Mouse (Mus musculus): Measurements from ENCODE around the gene Clasp1. TPM values are rescaled to one million over a fixed set of nuclear protein-coding genes. Genes with fewer than 3 reads are reported as not detected.
A peak's percentile ranks its signal among the peaks of the same experiment; 100 is the strongest.

Gene Clasp1
- polyA plus RNA-seq, 1 experiment, result 21.5 TPM

DNA sequence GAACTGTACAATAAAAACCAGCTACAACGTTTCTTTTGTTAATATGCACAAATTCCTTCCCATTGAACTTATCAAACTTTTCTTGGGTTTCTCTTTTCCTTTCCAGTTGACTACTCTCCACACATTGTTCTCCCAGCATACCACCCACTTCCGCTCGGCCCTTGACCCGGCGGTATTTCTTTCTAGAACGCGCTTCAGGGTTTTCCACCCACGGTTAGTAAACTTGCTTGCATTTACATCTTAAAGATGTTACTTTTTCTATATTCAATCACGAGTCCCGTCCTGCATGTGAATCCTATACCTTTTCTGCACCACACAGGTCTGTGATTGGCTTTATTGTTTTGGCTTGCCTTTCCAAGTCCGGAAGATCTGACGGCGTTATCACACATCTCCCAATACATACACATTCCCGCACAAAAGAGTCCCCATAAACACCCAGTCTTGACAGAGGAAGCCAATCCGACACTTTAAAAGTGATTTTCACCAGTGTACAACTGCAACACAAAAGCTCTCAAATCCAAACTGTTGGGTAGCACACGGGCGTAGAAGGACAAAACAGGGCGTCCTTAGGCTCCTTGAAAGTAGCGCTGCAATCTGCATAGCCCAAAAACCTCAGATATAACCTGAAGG is 616 bp upstream of the Clasp1 start:
- DNase-seq, result peak; percentile 66
- H3K4me1 ChIP-seq (ENCODE audit: control insufficient read depth, insufficient read depth, low read length), result peaks cover 3% of the 10 kb centered on the region; the same call in 1 of the 2 replicates
- peak overlapping the region; percentile 83 for H3K4me3 ChIP-seq (replicated peaks; ENCODE audit: extremely low read depth, low read depth, low read length)
- under 1% methylated on average over 19 of the region's 19 CpGs for WGBS
- TF ChIP-seq POLR2A (IDR thresholded peaks at IDR 0.05; ENCODE audit: borderline replicate concordance, extremely low read depth, low read depth, low read length) (0 out of 2 replicates have a peak, but pooled peaks have one; percentile 37), CTCF (IDR thresholded peaks at IDR 0.05; ENCODE audit: insufficient read depth, low read length) (no peak)

DNA sequence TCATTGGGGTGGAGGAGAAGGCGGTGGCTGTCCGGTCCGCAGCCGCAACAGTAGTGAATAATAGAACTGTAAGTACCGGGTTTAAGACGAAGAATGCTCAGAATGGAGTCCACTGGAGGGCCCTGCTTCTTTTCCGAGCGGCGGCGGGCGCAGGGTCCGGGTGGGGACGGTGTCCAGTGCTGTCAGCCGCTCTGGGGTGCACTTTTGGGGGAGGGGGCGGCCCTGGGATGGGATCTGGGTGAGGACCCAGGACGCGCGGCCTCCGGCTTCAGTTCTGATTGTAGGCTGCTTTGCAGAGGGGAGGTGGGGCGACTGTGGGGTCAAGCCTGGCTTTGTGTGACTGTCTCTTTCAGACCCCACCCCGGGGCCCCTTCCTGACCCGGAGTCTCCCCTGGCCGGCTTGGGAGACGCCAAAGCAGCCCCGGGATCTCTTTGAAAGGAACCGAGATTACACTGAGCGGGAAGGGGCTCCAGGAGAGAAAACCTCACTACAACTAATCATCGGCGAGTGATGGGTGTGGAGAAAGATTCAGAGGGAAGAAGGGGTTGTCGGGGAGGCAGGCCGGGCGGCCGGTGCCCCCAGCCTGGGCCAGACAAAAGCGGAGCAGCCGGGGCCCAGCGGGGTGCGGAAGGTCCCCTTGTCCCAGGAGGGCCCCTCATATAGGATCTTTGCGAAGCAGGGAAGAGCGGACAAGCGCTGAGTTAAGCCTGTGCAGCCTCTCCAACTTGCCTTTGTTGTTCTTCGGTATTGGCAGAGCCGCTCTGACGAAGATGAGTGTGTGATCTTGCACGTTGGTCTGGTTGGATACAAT is 802 bp downstream of the Clasp1 start:
- Histone ChIP-seq H3K4me3 (replicated peaks; ENCODE audit: extremely low read depth, low read depth, low read length) (peak overlapping the region; percentile 87), H3K4me1 (ENCODE audit: control insufficient read depth, insufficient read depth, low read length) (peaks cover 3% of the 10 kb centered on the region; the same call in 1 of the 2 replicates)
- TF ChIP-seq POLR2A (IDR thresholded peaks at IDR 0.05; ENCODE audit: borderline replicate concordance, extremely low read depth, low read depth, low read length), result peak; percentile 47; the same call in 1 of the 2 replicates
- no peak for TF ChIP-seq CTCF (IDR thresholded peaks at IDR 0.05; ENCODE audit: insufficient read depth, low read length)
- WGBS, result under 1% methylated on average over 44 of the region's 44 CpGs
- DNase-seq, result peak; percentile 59

DNA sequence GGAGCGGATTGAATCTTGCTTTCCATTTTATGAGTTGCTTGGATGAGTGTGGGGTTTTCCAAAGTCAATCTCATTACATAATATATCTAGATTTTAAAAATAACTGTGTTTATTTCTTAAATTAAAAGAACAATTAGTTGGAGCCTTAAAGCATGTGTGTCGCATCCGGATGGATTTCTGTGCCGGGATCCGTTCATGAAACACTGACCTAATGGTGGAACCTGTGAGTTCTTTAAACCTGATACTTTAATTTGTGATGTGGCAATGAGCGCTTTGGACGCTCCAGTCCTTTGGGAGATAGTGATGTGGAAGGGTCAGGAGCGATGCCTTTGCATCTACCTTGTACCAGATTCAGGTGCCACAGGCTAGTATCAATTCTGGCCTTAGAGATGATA is 1.4 kb downstream of the Clasp1 start:
- H3K4me1 ChIP-seq (ENCODE audit: control insufficient read depth, insufficient read depth, low read length), result peaks cover 3% of the 10 kb centered on the region; the same call in 1 of the 2 replicates
- WGBS, result 21% methylated on average over 8 of the region's 8 CpGs
- TF ChIP-seq CTCF (IDR thresholded peaks at IDR 0.05; ENCODE audit: insufficient read depth, low read length) (no peak), POLR2A (IDR thresholded peaks at IDR 0.05; ENCODE audit: borderline replicate concordance, extremely low read depth, low read depth, low read length) (no peak)
- peak overlapping the region; percentile 87 for H3K4me3 ChIP-seq (replicated peaks; ENCODE audit: extremely low read depth, low read depth, low read length)
- DNase-seq, result no peak

DNA sequence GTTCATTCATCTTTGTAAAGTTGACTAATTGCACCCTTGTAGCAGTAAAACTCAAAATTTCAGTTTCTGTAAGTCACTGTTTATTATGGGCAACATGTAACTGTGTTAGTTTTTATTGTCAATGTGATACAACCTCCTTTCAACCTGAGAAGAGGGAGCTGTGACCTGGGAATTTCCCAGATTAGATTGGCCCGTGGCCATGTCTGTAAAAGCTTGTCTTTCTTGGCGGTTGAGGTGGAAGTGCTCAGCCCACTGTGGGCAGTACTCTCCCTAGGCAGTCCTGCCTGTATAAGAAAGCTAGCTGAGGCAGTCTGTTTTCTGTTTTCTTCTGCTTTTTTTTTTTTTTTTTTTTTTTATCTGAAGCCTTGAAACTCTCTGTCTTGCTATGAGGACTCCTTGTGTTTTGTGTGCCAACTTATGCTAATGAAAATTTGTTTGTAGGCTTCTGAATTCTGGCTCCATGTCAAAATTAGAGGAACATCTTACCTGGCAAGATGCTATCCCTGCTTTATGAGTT is 2.1 kb downstream of the Clasp1 start:
- WGBS, result 67% methylated on average over 2 of the region's 2 CpGs
- no peak for DNase-seq
- Histone ChIP-seq H3K4me3 (replicated peaks; ENCODE audit: extremely low read depth, low read depth, low read length) (no peak overlapping the region), H3K4me1 (ENCODE audit: control insufficient read depth, insufficient read depth, low read length) (peaks cover 3% of the 10 kb centered on the region; the same call in 1 of the 2 replicates)
- no peak for TF ChIP-seq POLR2A (IDR thresholded peaks at IDR 0.05; ENCODE audit: borderline replicate concordance, extremely low read depth, low read depth, low read length)
- TF ChIP-seq CTCF (IDR thresholded peaks at IDR 0.05; ENCODE audit: insufficient read depth, low read length), result no peak

GRCm38 (mm10) chr1:118392246-118392645 is 3.4 kb downstream of the Clasp1 start:
- DNase-seq, result no peak
- TF ChIP-seq POLR2A (IDR thresholded peaks at IDR 0.05; ENCODE audit: borderline replicate concordance, extremely low read depth, low read depth, low read length) (no peak), CTCF (IDR thresholded peaks at IDR 0.05; ENCODE audit: insufficient read depth, low read length) (no peak)
- WGBS, result 90% methylated on average over 2 of the region's 2 CpGs
- peaks cover 3% of the 10 kb centered on the region; the same call in 1 of the 2 replicates for H3K4me1 ChIP-seq (ENCODE audit: control insufficient read depth, insufficient read depth, low read length)
- no peak overlapping the region for H3K4me3 ChIP-seq (replicated peaks; ENCODE audit: extremely low read depth, low read depth, low read length)

DNA sequence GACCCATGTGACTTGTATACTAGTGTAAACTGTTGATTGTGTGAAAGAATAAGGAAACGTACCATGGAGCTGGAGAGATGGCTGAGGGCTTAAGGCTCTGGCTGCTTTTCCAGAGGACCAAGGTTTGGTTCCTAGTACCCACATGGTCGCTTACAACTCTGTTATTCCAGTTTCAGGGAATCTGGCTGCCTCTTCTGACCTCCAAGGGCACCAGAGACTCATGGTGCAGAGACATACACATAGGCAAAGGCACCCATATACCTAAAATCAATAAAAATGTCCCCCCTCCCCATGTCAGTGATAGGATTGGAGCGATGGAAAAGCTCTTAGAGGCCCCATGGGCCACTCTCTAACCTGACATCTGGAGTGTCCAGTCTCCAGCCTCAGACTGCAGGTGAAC is 5.1 kb downstream of the Clasp1 start:
- DNase-seq, result no peak
- 85% methylated on average over 3 of the region's 3 CpGs for WGBS
- Histone ChIP-seq H3K4me3 (replicated peaks; ENCODE audit: extremely low read depth, low read depth, low read length) (no peak overlapping the region), H3K4me1 (ENCODE audit: control insufficient read depth, insufficient read depth, low read length) (peaks cover 4% of the 10 kb centered on the region; the same call in 1 of the 2 replicates)
- no peak for TF ChIP-seq POLR2A (IDR thresholded peaks at IDR 0.05; ENCODE audit: borderline replicate concordance, extremely low read depth, low read depth, low read length)
- TF ChIP-seq CTCF (IDR thresholded peaks at IDR 0.05; ENCODE audit: insufficient read depth, low read length), result no peak

DNA sequence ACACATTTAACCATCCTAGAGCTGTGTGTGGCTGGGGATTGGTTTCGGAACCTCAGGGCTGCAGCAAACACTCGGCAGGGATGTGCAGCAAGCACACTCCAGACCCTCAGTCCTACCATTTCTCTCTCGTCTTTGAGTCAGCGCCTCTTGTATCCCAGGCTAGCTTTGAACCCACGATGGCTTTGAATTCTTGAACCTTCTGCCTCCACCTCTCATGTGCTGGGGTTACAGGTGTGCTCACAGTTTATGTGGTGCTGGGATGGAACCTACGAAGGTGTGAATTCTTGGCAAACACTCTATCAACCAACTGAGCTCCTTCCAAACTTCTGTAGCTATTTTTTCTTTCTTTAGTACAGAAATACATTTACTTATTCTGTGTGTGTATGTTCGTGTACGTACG is 9.0 kb downstream of the Clasp1 start:
- TF ChIP-seq POLR2A (IDR thresholded peaks at IDR 0.05; ENCODE audit: borderline replicate concordance, extremely low read depth, low read depth, low read length) (no peak), CTCF (IDR thresholded peaks at IDR 0.05; ENCODE audit: insufficient read depth, low read length) (no peak)

DNA sequence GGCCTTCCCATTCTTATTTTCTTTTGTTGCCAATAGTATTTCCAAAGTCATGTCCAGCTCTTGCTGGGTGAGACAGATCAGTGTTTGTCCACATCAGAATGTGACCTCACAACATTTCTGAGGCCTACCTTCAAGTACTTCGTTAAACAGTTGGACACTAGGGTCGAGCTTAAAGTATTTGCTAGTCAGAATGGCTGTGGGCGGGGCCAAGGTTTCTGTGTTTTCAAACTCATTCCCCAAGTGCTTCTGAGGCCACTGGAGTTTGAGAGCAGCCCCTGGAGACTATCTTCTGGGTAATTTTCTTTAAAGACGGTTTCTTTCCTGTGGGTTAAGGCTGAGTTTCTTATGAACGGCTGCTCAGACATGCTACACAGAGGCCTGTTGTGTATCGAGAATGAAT is 9.7 kb downstream of the Clasp1 start:
- TF ChIP-seq CTCF (IDR thresholded peaks at IDR 0.05; ENCODE audit: insufficient read depth, low read length) (no peak), POLR2A (IDR thresholded peaks at IDR 0.05; ENCODE audit: borderline replicate concordance, extremely low read depth, low read depth, low read length) (no peak)
- Histone ChIP-seq H3K4me1 (ENCODE audit: control insufficient read depth, insufficient read depth, low read length) (peaks cover 8% of the 10 kb centered on the region; the same call in 1 of the 2 replicates), H3K4me3 (replicated peaks; ENCODE audit: extremely low read depth, low read depth, low read length) (no peak overlapping the region)
- peak; percentile 69 for DNase-seq
- whole genome bisulfite sequencing, result 60% methylated on average over 6 of the region's 6 CpGs

More for the DNA sequence above, 9.0 kb downstream of the Clasp1 start:
- WGBS, result 88% methylated on average over 9 of the region's 9 CpGs
- peaks cover 8% of the 10 kb centered on the region; the same call in 1 of the 2 replicates for H3K4me1 ChIP-seq (ENCODE audit: control insufficient read depth, insufficient read depth, low read length)
- no peak for DNase-seq
- H3K4me3 ChIP-seq (replicated peaks; ENCODE audit: extremely low read depth, low read depth, low read length), result no peak overlapping the region

DNA sequence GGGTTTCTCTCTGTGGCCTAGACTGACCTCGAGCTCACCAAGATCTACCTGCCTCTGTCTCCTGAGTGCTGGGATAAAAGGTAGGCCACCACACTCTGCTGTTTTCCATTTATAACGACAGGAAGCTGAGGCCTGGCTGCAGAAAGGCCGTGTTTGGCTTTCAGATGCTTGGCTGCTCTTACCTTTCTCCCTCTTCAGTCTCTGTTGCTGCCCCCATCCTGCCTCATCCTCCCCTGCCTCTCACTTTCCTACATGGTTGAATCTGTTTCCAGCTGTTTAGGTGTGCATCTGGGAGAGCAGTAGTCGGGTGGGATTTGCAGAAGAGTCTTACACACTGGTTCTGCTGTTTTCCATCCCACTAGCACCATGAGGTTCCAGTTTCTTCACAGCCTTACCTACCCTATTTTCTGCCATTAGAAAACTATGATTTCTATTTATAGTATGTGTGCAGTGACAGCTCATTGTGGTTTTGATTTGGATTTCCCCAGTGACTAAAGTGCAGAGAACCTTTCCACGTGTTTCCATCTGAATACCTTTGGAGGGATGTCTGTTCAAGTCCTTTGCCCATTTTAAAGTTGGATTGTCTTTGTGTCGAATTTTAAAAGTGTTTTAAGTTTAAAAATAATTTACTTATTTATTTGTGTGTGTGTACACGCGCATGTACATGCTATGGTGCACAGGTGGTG is 10.9 kb downstream of the Clasp1 start:
- no peak for DNase-seq
- WGBS, result 68% methylated on average over 8 of the region's 8 CpGs
- H3K4me1 ChIP-seq (ENCODE audit: control insufficient read depth, insufficient read depth, low read length), result peaks cover 8% of the 10 kb centered on the region; the same call in 1 of the 2 replicates
- TF ChIP-seq CTCF (IDR thresholded peaks at IDR 0.05; ENCODE audit: insufficient read depth, low read length) (no peak), POLR2A (IDR thresholded peaks at IDR 0.05; ENCODE audit: borderline replicate concordance, extremely low read depth, low read depth, low read length) (no peak)
- no peak overlapping the region for H3K4me3 ChIP-seq (replicated peaks; ENCODE audit: extremely low read depth, low read depth, low read length)

All from lung, adult 2 months (tissue).